28 mouse cellular contexts compared by ENCODE assay signal in genomic region chr5:31813156-31813675, GRCm38 (mm10).
DNase-seq lines count a peak whose midpoint lies in the region; ATAC-seq and TF ChIP-seq lines count a peak whose summit lies in the region.
"Had no signal": no experiment of that assay in that cellular context is flagged by ENCODE, and none has a peak within 500 bp of the region (broad histone marks: within the 10 kb centered on the region; RNA-seq: fewer than 3 reads in every experiment).

No protein-coding gene starts in this region.

- H3K27me3 ChIP-seq in forebrain, embryonic 15.5 days = no peaks in the 10 kb centered on the region
- H3K27me3 ChIP-seq in forebrain, embryonic 12.5 days = no peaks in the 10 kb centered on the region
- no peaks in the 10 kb centered on the region for H3K27me3 ChIP-seq in kidney, postnatal 0 days (ENCODE audit: insufficient read depth, low read length)
- H3K27me3 ChIP-seq: embryonic facial prominence, embryonic 15.5 days; forebrain, embryonic 13.5 days; heart, embryonic 12.5 days; kidney, embryonic 15.5 days; liver, embryonic 13.5 days; megakaryocyte, embryonic 14.5 days; midbrain, embryonic 12.5 days; neural tube, embryonic 13.5 days had no signal

- no peak overlapping the region for H3K4me3 ChIP-seq in forebrain, embryonic 15.5 days
- H3K4me3 ChIP-seq in forebrain, embryonic 12.5 days (replicated peaks) = no peak overlapping the region
- no peak overlapping the region for H3K4me3 ChIP-seq in kidney, postnatal 0 days (replicated peaks; ENCODE audit: low read depth, low read length)
- H3K4me3 ChIP-seq: embryonic facial prominence, embryonic 10.5 days; embryonic facial prominence, embryonic 15.5 days; forebrain, embryonic 13.5 days; heart, adult 2 months; heart, embryonic 12.5 days; kidney, embryonic 15.5 days; liver, embryonic 13.5 days; megakaryocyte, embryonic 14.5 days; midbrain, embryonic 12.5 days; neural tube, embryonic 13.5 days had no signal

- H3K4me2 ChIP-seq in forebrain, embryonic 15.5 days (replicated peaks) = no peak overlapping the region
- H3K4me2 ChIP-seq in forebrain, embryonic 12.5 days = no peak overlapping the region
- no peak overlapping the region for H3K4me2 ChIP-seq in kidney, postnatal 0 days (ENCODE audit: low read length)
- H3K4me2 ChIP-seq: embryonic facial prominence, embryonic 15.5 days; forebrain, embryonic 13.5 days; heart, embryonic 12.5 days; hindbrain, embryonic 14.5 days; kidney, embryonic 15.5 days; liver, embryonic 13.5 days; midbrain, embryonic 12.5 days; neural tube, embryonic 13.5 days had no signal

- H3K9ac ChIP-seq in forebrain, embryonic 15.5 days (replicated peaks) = no peak overlapping the region
- H3K9ac ChIP-seq in forebrain, embryonic 12.5 days = no peak overlapping the region
- H3K9ac ChIP-seq in kidney, postnatal 0 days (ENCODE audit: low read depth, low read length) = no peak overlapping the region
- H3K9ac ChIP-seq: embryonic facial prominence, embryonic 15.5 days; forebrain, embryonic 13.5 days; heart, embryonic 12.5 days; hindbrain, embryonic 14.5 days; kidney, embryonic 15.5 days; liver, embryonic 13.5 days; midbrain, embryonic 12.5 days; neural tube, embryonic 13.5 days had no signal

- ATAC-seq in forebrain, embryonic 15.5 days (replicated peaks) = no peak
- ATAC-seq in forebrain, embryonic 12.5 days (ENCODE audit: low FRiP score) = no peak
- no peak for ATAC-seq in kidney, postnatal 0 days (replicated peaks; ENCODE audit: low FRiP score, low read depth)
- ATAC-seq: forebrain, embryonic 13.5 days; lung, postnatal 0 days had no signal

- H3K36me3 ChIP-seq in forebrain, embryonic 15.5 days = no peaks in the 10 kb centered on the region
- no peaks in the 10 kb centered on the region for H3K36me3 ChIP-seq in forebrain, embryonic 12.5 days (replicated peaks)
- no peaks in the 10 kb centered on the region for H3K36me3 ChIP-seq in kidney, postnatal 0 days (ENCODE audit: insufficient read depth, low read length)
- H3K36me3 ChIP-seq: embryonic facial prominence, embryonic 10.5 days; embryonic facial prominence, embryonic 15.5 days; heart, embryonic 12.5 days; kidney, embryonic 15.5 days; liver, embryonic 13.5 days; midbrain, embryonic 12.5 days; neural tube, embryonic 13.5 days had no signal

- H3K27ac ChIP-seq in forebrain, embryonic 15.5 days (replicated peaks) = 0 out of 2 replicates have a peak overlapping the region, but pooled peaks have one; percentile 57
- H3K27ac ChIP-seq in forebrain, embryonic 12.5 days = no peak overlapping the region
- 0 out of 2 replicates have a peak overlapping the region, but pooled peaks have one; percentile 26 for H3K27ac ChIP-seq in kidney, postnatal 0 days
- H3K27ac ChIP-seq: embryonic facial prominence, embryonic 10.5 days; embryonic facial prominence, embryonic 15.5 days; forebrain, embryonic 13.5 days; heart, adult 2 months; hindbrain, embryonic 14.5 days; liver, embryonic 13.5 days; midbrain, embryonic 12.5 days; neural tube, embryonic 13.5 days had no signal

- no peak for TF ChIP-seq CTCF in kidney, postnatal 0 days (IDR thresholded peaks at IDR 0.05; ENCODE audit: low read depth)

- no peaks in the 10 kb centered on the region for H3K9me3 ChIP-seq in forebrain, embryonic 15.5 days
- no peaks in the 10 kb centered on the region for H3K9me3 ChIP-seq in forebrain, embryonic 12.5 days
- H3K9me3 ChIP-seq in kidney, postnatal 0 days (replicated peaks; ENCODE audit: low read length) = no peaks in the 10 kb centered on the region
- H3K9me3 ChIP-seq: embryonic facial prominence, embryonic 10.5 days; embryonic facial prominence, embryonic 15.5 days; forebrain, embryonic 13.5 days; heart, embryonic 12.5 days; kidney, embryonic 15.5 days; liver, embryonic 13.5 days; megakaryocyte, embryonic 14.5 days; midbrain, embryonic 12.5 days; neural tube, embryonic 13.5 days had no signal

- WGBS in forebrain, embryonic 15.5 days = 68% methylated on average over 6 of the region's 6 CpGs
- WGBS in forebrain, embryonic 12.5 days = 87% methylated on average over 6 of the region's 6 CpGs
- WGBS in kidney, postnatal 0 days = 60% methylated on average over 6 of the region's 6 CpGs

- peaks cover 7% of the 10 kb centered on the region for H3K4me1 ChIP-seq in forebrain, embryonic 15.5 days
- peaks cover 8% of the 10 kb centered on the region for H3K4me1 ChIP-seq in forebrain, embryonic 12.5 days
- peaks cover 19% of the 10 kb centered on the region; the same call in 1 of the 2 replicates for H3K4me1 ChIP-seq in kidney, postnatal 0 days (replicated peaks; ENCODE audit: insufficient read depth, low read length)
- H3K4me1 ChIP-seq: embryonic facial prominence, embryonic 10.5 days had no signal

- DNase-seq in kidney, postnatal 0 days (ENCODE audit: low spot score) = no peak
- DNase-seq in kidney, adult 18-20 months = no peak
- DNase-seq in layer of hippocampus, adult 18-20 months (ENCODE audit: low spot score in 2 of 2) = peak; percentile 20 to 73
- peak; percentile 19 to 34 for DNase-seq in layer of hippocampus, postnatal 36 days
- no peak for DNase-seq in adrenal gland, adult (ENCODE audit: inconsistent age in 2 of 2, low spot score in 1 of 2)
- DNase-seq: adrenal gland, adult 2 months; gastrocnemius, postnatal 36 days; heart, adult 2 months; kidney, adult 11 months; kidney, postnatal 36 days; left cerebral cortex, postnatal 4 days; liver, embryonic 13.5 days; lung, adult 18-20 months; lung, postnatal 4 days; thymus, adult 2 months; thymus, postnatal 36 days had no signal

Comparison
In these comparisons a context has a peak if more than half of its experiments do, and no peak if none do; other contexts are left out.
1. DNase-seq: peak in layer of hippocampus, adult 18-20 months (2 of 2) and layer of hippocampus, postnatal 36 days (2 of 2); none in kidney, postnatal 0 days (single experiment), kidney, adult 18-20 months (single experiment) and adrenal gland, adult (0 of 2).